Comparison of ENCODE assay signal across 28 mouse cellular contexts in the genomic region with DNA sequence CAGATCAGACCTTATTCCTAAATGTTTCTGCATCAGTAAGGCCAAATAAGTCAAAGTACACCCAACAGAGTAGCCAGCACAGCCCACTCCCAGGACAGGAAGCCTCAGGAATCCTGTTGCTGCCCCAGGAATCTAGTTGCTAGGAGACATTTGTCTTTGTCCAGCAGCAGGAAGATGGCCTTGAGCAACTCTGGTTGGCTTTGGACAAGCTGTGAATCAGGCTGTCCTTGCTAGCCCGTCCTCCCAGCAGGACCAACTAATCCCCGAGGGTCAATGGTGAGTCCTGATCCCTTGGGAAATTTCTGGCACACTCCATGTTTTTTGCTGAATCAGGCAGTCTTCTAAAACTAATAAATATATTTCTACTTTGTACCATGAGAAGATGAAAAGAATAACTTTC.
DNase-seq lines count a peak whose midpoint lies in the region; ATAC-seq lines count a peak whose summit lies in the region.
"Had no signal": no experiment of that assay in that cellular context is flagged by ENCODE, and none has a peak within 500 bp of the region (broad histone marks: within the 10 kb centered on the region; RNA-seq: fewer than 3 reads in every experiment).

No protein-coding gene starts in this region.

- peak; percentile 60 for DNase-seq in embryo, embryonic 10 days (ENCODE audit: low spot score)
- DNase-seq in embryo, embryonic 10.5 days (ENCODE audit: low spot score) = no peak
- DNase-seq in 3T3-L1 (ENCODE audit: low read depth, low spot score) = peak; percentile 44
- peak; percentile 20 for DNase-seq in adrenal gland, adult 8-10 months
- DNase-seq in embryo, embryonic 11 days = peak; percentile 48
- DNase-seq: cerebellum, adult 18-20 months; cerebellum, postnatal 14 days; heart, postnatal 14 days; kidney, adult 8-10 months; kidney, postnatal 10 days; layer of hippocampus, postnatal 36 days; liver, embryonic 13.5 days; lung, adult 18-20 months; lung, postnatal 10 days; right cerebral cortex, adult 18-20 months; spleen, adult 18-20 months had no signal

- H3K36me3 ChIP-seq in hindbrain, embryonic 13.5 days = no peaks in the 10 kb centered on the region
- H3K36me3 ChIP-seq in neural tube, embryonic 15.5 days = no peaks in the 10 kb centered on the region
- H3K36me3 ChIP-seq: embryonic facial prominence, embryonic 13.5 days; forebrain, embryonic 10.5 days; forebrain, embryonic 15.5 days; hindbrain, embryonic 10.5 days; limb, embryonic 10.5 days; limb, embryonic 15.5 days; liver, embryonic 13.5 days had no signal

- no peak overlapping the region for H3K4me3 ChIP-seq in hindbrain, embryonic 13.5 days
- H3K4me3 ChIP-seq in neural tube, embryonic 15.5 days (replicated peaks) = no peak overlapping the region
- H3K4me3 ChIP-seq: embryonic facial prominence, embryonic 13.5 days; forebrain, embryonic 10.5 days; forebrain, embryonic 15.5 days; hindbrain, embryonic 10.5 days; limb, embryonic 10.5 days; limb, embryonic 15.5 days; liver, embryonic 13.5 days had no signal

- 14% methylated on average over 2 of the region's 2 CpGs for WGBS in hindbrain, embryonic 13.5 days
- WGBS in neural tube, embryonic 15.5 days = 15% methylated on average over 2 of the region's 2 CpGs

- no peak for ATAC-seq in hindbrain, embryonic 13.5 days (ENCODE audit: low FRiP score)
- ATAC-seq in neural tube, embryonic 15.5 days (ENCODE audit: low FRiP score) = no peak
- ATAC-seq: activated CD4-positive, CD25-positive, alpha-beta regulatory T cell, adult 4 months; forebrain, embryonic 15.5 days; hindbrain, embryonic 16.5 days; midbrain, embryonic 16.5 days had no signal

- no peak overlapping the region for H3K4me2 ChIP-seq in hindbrain, embryonic 13.5 days
- no peak overlapping the region for H3K4me2 ChIP-seq in neural tube, embryonic 15.5 days
- H3K4me2 ChIP-seq: embryonic facial prominence, embryonic 13.5 days; forebrain, embryonic 15.5 days; limb, embryonic 15.5 days; liver, embryonic 13.5 days had no signal

- peaks cover 2% of the 10 kb centered on the region for H3K4me1 ChIP-seq in hindbrain, embryonic 13.5 days (replicated peaks)
- H3K4me1 ChIP-seq in neural tube, embryonic 15.5 days = peaks cover 9% of the 10 kb centered on the region

- no peaks in the 10 kb centered on the region for H3K9me3 ChIP-seq in hindbrain, embryonic 13.5 days
- H3K9me3 ChIP-seq in neural tube, embryonic 15.5 days (replicated peaks) = no peaks in the 10 kb centered on the region
- H3K9me3 ChIP-seq: embryonic facial prominence, embryonic 13.5 days; forebrain, embryonic 10.5 days; forebrain, embryonic 15.5 days; hindbrain, embryonic 10.5 days; limb, embryonic 10.5 days; limb, embryonic 15.5 days; liver, embryonic 13.5 days had no signal

- H3K27me3 ChIP-seq in hindbrain, embryonic 13.5 days = peaks cover 57% of the 10 kb centered on the region
- peaks cover 11% of the 10 kb centered on the region for H3K27me3 ChIP-seq in neural tube, embryonic 15.5 days (replicated peaks)

- no peak overlapping the region for H3K9ac ChIP-seq in hindbrain, embryonic 13.5 days
- H3K9ac ChIP-seq in neural tube, embryonic 15.5 days (replicated peaks) = no peak overlapping the region
- H3K9ac ChIP-seq: embryonic facial prominence, embryonic 13.5 days; forebrain, embryonic 15.5 days; limb, embryonic 15.5 days; liver, embryonic 13.5 days had no signal

- H3K27ac ChIP-seq in hindbrain, embryonic 13.5 days = no peak overlapping the region
- no peak overlapping the region for H3K27ac ChIP-seq in neural tube, embryonic 15.5 days (replicated peaks)
- H3K27ac ChIP-seq: embryonic facial prominence, embryonic 13.5 days; forebrain, embryonic 10.5 days; forebrain, embryonic 15.5 days; hindbrain, embryonic 10.5 days; limb, embryonic 10.5 days; limb, embryonic 15.5 days; liver, embryonic 13.5 days; stomach, postnatal 0 days had no signal
